Mouse (Mus musculus) liver, embryonic 15.5 days (tissue): Measurements from ENCODE around the gene St3gal3. TPM values are rescaled to one million over a fixed set of nuclear protein-coding genes. Genes with fewer than 3 reads are reported as not detected.

Source experiments
- ATAC-seq: fragments of 200-750 bp; cut with Nextera tagmentation; 2 replicates; pipeline ENCODE4 v1.8.0; 2017; ENCODE audit warnings: moderate number of reproducible peaks, mild to moderate bottlenecking, moderate library complexity; ENCODE audit not compliant: insufficient read depth
- H3K27ac ChIP-seq: fragments of 300-500 bp; sonication (generic); replicated peaks from 2 replicates; pipeline ENCODE4 v1.5.1; 2015; ENCODE audit warnings: mild to moderate bottlenecking, inconsistent platforms
- H3K27me3 ChIP-seq: fragments of 300-500 bp; sonication (generic); 2 replicates; pipeline ENCODE4 v1.6.1; 2015; ENCODE audit warnings: mild to moderate bottlenecking, inconsistent platforms
- H3K36me3 ChIP-seq: fragments of 300-500 bp; sonication (generic); replicated peaks from 2 replicates; pipeline ENCODE4 v1.6.1; 2015; ENCODE audit warnings: moderate library complexity, mild to moderate bottlenecking, inconsistent platforms
- H3K4me1 ChIP-seq: fragments of 300-500 bp; sonication (generic); replicated peaks from 2 replicates; pipeline ENCODE4 v1.6.1; 2015; ENCODE audit warnings: inconsistent platforms
- H3K4me2 ChIP-seq: fragments of 300-500 bp; sonication (generic); 2 replicates; pipeline ENCODE4 v1.6.1; 2015; ENCODE audit warnings: moderate library complexity, mild to moderate bottlenecking, inconsistent platforms
- H3K4me3 ChIP-seq: fragments of 300-500 bp; sonication (generic); replicated peaks from 2 replicates; pipeline ENCODE4 v1.5.1; 2015; ENCODE audit warnings: mild to moderate bottlenecking, inconsistent platforms
- H3K9ac ChIP-seq: fragments of 300-500 bp; sonication (generic); 2 replicates; pipeline ENCODE4 v1.6.1; 2015; ENCODE audit warnings: moderate library complexity, mild to moderate bottlenecking, inconsistent platforms
- H3K9me3 ChIP-seq: fragments of 300-500 bp; sonication (generic); replicated peaks from 2 replicates; pipeline ENCODE4 v1.6.1; 2016; ENCODE audit warnings: inconsistent platforms
- WGBS: fragments of 180-500 bp; shearing (Covaris S2); methylation state at CpG from one replicate; pipeline ENCODE4 v1.1.7; 2015; ENCODE audit warnings: mixed read lengths; ENCODE audit not compliant: insufficient replicate concordance; 5-methylcytosine and 5-hydroxymethylcytosine counted together
- polyA plus RNA-seq: library from polyadenylated mRNA; unstranded; fragments of >200 nt; fragmentation: Nextera tagmentation; extraction: Ambion mirVana; gene quantifications from 2 replicates; pipeline ENCODE4 v1.2.1, GENCODE M21; 2015

The St3gal3 gene
- polyA plus RNA-seq, 1 experiment from 2014 or later, result 2.0 TPM

DNA sequence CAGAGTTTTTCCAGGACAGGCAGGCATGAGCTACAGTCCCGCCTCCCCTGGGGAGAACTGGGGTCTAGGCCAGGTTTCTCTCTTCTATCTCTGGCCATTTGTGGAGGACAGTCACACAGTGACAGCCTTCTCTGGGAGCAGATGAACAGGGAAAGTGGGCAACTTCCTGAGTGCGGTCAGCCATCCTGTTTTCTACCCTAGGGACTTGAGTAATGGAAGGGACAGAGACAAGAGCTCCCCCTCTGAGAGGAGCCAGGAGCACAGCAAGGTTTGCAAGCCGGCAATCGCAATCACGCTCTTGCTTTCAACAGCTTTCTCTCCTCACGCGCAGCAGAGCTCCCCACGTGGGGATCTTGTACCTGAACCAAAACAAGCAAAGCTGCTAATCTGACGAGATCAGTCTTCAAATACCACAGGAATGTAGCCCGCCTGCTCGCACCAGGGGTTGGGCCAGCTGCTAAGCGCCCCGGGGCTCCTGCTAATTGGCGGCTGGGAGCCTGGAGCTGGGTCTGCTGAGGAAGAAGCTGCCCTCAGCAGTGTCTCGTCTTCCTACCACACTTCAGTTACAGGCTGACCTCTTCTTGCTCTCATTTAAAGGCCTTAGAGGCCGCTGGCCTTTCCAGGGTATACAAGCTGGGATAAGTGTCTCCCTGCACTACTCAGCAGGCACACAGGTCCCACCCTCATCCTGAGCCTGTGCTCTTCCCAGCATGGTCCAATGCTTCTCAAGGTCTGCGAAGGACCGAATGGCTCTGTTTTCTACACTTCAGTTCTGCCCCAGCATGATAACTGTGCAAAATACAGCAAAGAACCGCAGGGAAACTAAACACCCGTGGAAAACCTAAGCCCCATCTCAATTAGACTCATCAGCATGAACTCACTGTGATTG is 137.1 kb downstream of the St3gal3 start:
- H3K27ac ChIP-seq, result no peak overlapping the region
- no peak overlapping the region for H3K4me3 ChIP-seq
- no peak for ATAC-seq
- H3K36me3 ChIP-seq, result no peaks in the 10 kb centered on the region
- H3K4me2 ChIP-seq, result no peak overlapping the region
- peaks cover 26% of the 10 kb centered on the region for H3K4me1 ChIP-seq
- H3K27me3 ChIP-seq, result peaks cover 23% of the 10 kb centered on the region; the same call in 1 of the 2 replicates
- WGBS, result 23% methylated on average over 20 of the region's 20 CpGs
- no peaks in the 10 kb centered on the region for H3K9me3 ChIP-seq
- H3K9ac ChIP-seq, result no peak overlapping the region

DNA sequence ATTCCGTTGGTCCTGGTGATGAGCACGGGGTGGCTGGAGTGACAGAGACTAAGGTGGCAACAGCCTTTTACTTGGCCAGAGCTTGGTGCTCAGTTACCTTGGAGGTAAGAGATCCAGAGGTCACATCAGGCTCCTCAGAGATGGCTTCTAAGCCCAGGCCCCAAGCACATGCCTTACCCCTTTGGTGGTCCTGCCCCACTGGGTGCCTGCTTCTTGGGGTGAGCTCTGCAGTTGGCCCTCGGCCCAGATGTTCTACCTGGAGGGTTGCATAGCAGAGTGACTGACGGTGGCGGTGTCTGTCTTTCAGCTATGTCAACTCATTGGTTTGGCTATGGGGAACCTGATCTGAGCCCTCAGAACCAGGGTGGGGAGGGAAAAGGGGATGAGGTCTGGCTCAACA is 138.0 kb downstream of the St3gal3 start:
- H3K36me3 ChIP-seq, result no peaks in the 10 kb centered on the region
- H3K9ac ChIP-seq, result no peak overlapping the region
- peaks cover 23% of the 10 kb centered on the region; the same call in 1 of the 2 replicates for H3K27me3 ChIP-seq
- peaks cover 26% of the 10 kb centered on the region for H3K4me1 ChIP-seq
- H3K4me2 ChIP-seq, result no peak overlapping the region
- ATAC-seq, result no peak
- 68% methylated on average over 5 of the region's 5 CpGs for WGBS
- H3K27ac ChIP-seq, result no peak overlapping the region
- no peaks in the 10 kb centered on the region for H3K9me3 ChIP-seq
- H3K4me3 ChIP-seq, result no peak overlapping the region

- no peak overlapping the region for H3K4me2 ChIP-seq
- no peak for ATAC-seq
- no peak overlapping the region for H3K27ac ChIP-seq
- no peak overlapping the region for H3K4me3 ChIP-seq
- H3K4me1 ChIP-seq, result peaks cover 22% of the 10 kb centered on the region
- H3K27me3 ChIP-seq, result peaks cover 23% of the 10 kb centered on the region; the same call in 1 of the 2 replicates
- no peaks in the 10 kb centered on the region for H3K9me3 ChIP-seq
- H3K9ac ChIP-seq, result no peak overlapping the region
- WGBS, result 56% methylated on average over 1 of the region's 1 CpGs
- H3K36me3 ChIP-seq, result no peaks in the 10 kb centered on the region
These were observed 139.3 kb downstream of the St3gal3 start for GRCm38 (mm10) chr4:117995461-117995860.

- ATAC-seq, result no peak
- H3K36me3 ChIP-seq, result no peaks in the 10 kb centered on the region
- H3K27ac ChIP-seq, result no peak overlapping the region
- H3K27me3 ChIP-seq, result peaks cover 18% of the 10 kb centered on the region; the same call in 1 of the 2 replicates
- no peak overlapping the region for H3K9ac ChIP-seq
- peaks cover 21% of the 10 kb centered on the region for H3K4me1 ChIP-seq
- no peak overlapping the region for H3K4me3 ChIP-seq
- 76% methylated on average over 2 of the region's 2 CpGs for WGBS
- H3K4me2 ChIP-seq, result no peak overlapping the region
- H3K9me3 ChIP-seq, result no peaks in the 10 kb centered on the region
These were observed 141.3 kb downstream of the St3gal3 start for GRCm38 (mm10) chr4:117993421-117993820.

GRCm38 (mm10) chr4:117992872-117993271 is 141.8 kb downstream of the St3gal3 start:
- 69% methylated on average over 7 of the region's 7 CpGs for WGBS
- peaks cover 17% of the 10 kb centered on the region for H3K4me1 ChIP-seq
- ATAC-seq, result no peak
- no peak overlapping the region for H3K4me2 ChIP-seq
- H3K9me3 ChIP-seq, result no peaks in the 10 kb centered on the region
- no peaks in the 10 kb centered on the region for H3K36me3 ChIP-seq
- no peak overlapping the region for H3K27ac ChIP-seq
- no peak overlapping the region for H3K4me3 ChIP-seq
- no peak overlapping the region for H3K9ac ChIP-seq
- H3K27me3 ChIP-seq, result peaks cover 13% of the 10 kb centered on the region; the same call in 1 of the 2 replicates

DNA sequence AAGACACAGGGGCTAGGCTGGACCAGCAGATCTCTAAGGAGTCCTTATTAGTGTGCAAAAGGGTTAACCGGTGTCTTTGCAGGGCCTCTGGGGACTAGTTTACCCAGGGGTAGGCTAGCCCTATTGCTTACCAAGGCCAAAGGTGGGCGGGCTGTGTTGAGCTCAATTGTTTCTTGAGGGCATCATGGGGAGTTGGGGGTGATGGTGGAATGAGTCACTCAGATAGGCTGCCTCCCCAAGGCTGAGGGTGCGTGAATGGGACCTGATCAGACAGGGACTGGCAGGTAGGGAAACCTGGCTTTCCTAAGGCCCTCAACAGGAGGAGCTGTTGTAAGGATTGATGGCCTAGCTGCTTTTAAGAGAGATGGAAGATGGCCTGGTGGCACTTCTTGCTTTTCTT is 142.7 kb downstream of the St3gal3 start:
- WGBS, result 82% methylated on average over 3 of the region's 3 CpGs
- H3K27ac ChIP-seq, result no peak overlapping the region
- no peak overlapping the region for H3K4me2 ChIP-seq
- H3K27me3 ChIP-seq, result 0 out of 2 replicates have a peak, but pooled peaks cover 5% of the 10 kb centered on the region
- no peaks in the 10 kb centered on the region for H3K36me3 ChIP-seq
- H3K9me3 ChIP-seq, result no peaks in the 10 kb centered on the region
- no peak for ATAC-seq
- peaks cover 9% of the 10 kb centered on the region for H3K4me1 ChIP-seq
- H3K4me3 ChIP-seq, result no peak overlapping the region
- H3K9ac ChIP-seq, result no peak overlapping the region

DNA sequence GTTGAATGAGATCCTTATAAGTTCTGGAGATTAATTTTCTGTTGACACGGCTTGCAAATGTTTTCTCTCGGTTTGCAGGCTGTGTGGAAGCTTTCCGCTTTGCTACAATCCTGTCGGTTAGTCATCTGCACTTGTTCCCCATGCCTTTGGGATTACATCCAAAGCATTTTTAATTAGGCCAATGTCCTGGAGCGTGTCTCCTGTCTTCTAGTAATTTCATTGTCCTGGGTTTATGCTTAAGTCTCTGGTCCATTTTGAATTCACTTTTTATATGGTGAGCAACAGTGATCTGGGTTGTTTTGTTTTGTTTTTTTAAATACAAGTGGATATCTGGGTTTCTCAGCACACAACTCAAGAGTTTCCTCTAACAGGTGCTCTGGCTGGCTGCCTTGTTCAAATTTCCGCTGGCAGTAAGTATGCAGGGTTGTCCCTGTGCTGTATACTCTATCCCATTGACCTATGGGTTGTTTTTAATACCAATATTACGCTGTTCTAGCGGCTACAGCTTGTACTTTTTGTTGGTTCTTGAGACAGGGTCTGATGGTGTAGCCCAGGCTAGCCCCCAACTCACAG is 143.6 kb downstream of the St3gal3 start:
- H3K27me3 ChIP-seq, result no peaks in the 10 kb centered on the region
- H3K4me1 ChIP-seq, result peaks cover 5% of the 10 kb centered on the region; the same call in 1 of the 2 replicates
- H3K4me2 ChIP-seq, result no peak overlapping the region
- no peak overlapping the region for H3K27ac ChIP-seq
- H3K36me3 ChIP-seq, result no peaks in the 10 kb centered on the region
- H3K9me3 ChIP-seq, result no peaks in the 10 kb centered on the region
- no peak overlapping the region for H3K4me3 ChIP-seq
- no peak for ATAC-seq
- no peak overlapping the region for H3K9ac ChIP-seq
- 72% methylated on average over 8 of the region's 8 CpGs for WGBS

GRCm38 (mm10) chr4:117990571-117990970 is 144.1 kb downstream of the St3gal3 start:
- Histone ChIP-seq H3K4me3 (no peak overlapping the region), H3K27ac (no peak overlapping the region), H3K4me2 (no peak overlapping the region), H3K27me3 (no peaks in the 10 kb centered on the region), H3K9me3 (no peaks in the 10 kb centered on the region), H3K4me1 (peaks cover 5% of the 10 kb centered on the region; the same call in 1 of the 2 replicates), H3K9ac (no peak overlapping the region), H3K36me3 (no peaks in the 10 kb centered on the region)
- 54% methylated on average over 3 of the region's 3 CpGs for WGBS
- no peak for ATAC-seq

DNA sequence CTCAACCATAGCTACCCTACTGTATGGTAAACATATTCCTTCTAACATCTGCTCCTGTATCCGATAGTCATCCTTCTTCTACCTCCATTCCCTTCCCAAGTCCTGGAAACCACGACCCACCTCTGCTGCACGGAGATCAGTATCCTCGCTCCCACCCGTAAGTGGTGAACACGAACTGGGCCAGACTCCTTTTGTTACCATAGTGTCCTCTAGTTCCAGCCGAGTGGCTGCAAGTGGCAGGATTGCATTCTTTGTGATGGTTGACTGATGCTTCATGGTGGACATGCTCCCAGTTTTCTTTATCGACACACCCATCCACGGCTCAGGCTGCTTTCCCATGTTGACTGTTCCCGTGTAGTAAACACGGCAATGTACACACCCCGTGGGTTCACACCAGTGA is 144.9 kb downstream of the St3gal3 start:
- H3K4me1 ChIP-seq, result peaks cover 5% of the 10 kb centered on the region; the same call in 1 of the 2 replicates
- H3K4me2 ChIP-seq, result no peak overlapping the region
- WGBS, result 79% methylated on average over 12 of the region's 12 CpGs
- no peaks in the 10 kb centered on the region for H3K36me3 ChIP-seq
- no peak overlapping the region for H3K27ac ChIP-seq
- H3K9me3 ChIP-seq, result no peaks in the 10 kb centered on the region
- H3K27me3 ChIP-seq, result no peaks in the 10 kb centered on the region
- H3K4me3 ChIP-seq, result no peak overlapping the region
- H3K9ac ChIP-seq, result no peak overlapping the region
- ATAC-seq, result no peak

DNA sequence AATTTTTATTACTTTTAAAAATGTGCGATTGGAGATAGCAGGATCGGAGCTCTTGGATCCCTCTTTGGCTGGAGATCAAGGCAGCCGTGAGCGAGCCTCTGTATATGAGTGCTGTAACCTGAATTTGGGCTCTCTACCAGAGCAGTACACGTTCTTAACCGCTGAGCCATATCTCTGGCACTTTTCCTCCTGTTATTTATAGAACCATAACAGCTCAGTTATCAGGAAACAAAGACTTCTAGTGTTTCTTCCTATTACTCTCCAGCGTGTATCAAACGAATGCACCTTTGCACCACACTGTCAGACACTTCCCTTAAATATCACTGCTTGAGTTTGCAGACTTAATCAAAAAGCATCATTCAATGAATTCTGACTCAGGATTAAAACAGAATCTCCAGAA is 147.9 kb downstream of the St3gal3 start:
- WGBS, result 21% methylated on average over 8 of the region's 8 CpGs
- H3K4me1 ChIP-seq, result no peaks in the 10 kb centered on the region
- no peak overlapping the region for H3K27ac ChIP-seq

DNA sequence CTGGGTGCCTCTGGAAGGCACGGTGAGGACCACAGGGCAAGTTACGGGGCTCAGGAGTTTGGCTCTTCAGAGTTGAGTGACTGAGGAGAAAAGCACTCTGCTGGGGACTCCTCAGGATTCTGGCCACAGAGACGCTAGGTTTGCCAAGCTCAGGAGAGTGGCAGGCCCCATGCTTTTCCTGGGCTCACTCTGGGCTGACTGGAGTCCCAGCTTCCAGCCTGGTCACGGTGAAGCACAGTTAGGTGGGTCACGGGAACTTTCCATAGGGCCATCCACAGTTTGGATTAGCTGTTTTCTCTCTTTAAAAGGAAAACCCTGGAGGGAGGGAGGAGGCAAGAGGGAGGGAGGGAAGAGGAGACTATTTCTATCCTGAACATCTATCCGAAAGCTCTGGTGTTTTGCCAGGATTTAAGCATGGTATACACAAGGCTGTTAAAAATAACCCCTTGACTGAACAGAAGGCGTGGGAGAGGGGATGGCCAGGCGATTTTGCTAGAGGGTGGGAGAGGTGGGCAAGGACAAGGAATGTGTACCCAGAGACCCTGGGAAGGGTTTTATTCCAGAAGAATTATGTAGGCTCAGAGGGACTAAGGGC is 149.6 kb downstream of the St3gal3 start:
- no peak for ATAC-seq
- no peak overlapping the region for H3K4me2 ChIP-seq
- no peaks in the 10 kb centered on the region for H3K9me3 ChIP-seq
- H3K9ac ChIP-seq, result no peak overlapping the region
- H3K4me3 ChIP-seq, result no peak overlapping the region
- WGBS, result 70% methylated on average over 8 of the region's 8 CpGs
- no peak overlapping the region for H3K27ac ChIP-seq
- H3K36me3 ChIP-seq, result no peaks in the 10 kb centered on the region
- peaks cover 1% of the 10 kb centered on the region; the same call in 1 of the 2 replicates for H3K4me1 ChIP-seq
- H3K27me3 ChIP-seq, result no peaks in the 10 kb centered on the region

More for the DNA sequence above, 147.9 kb downstream of the St3gal3 start:
- no peaks in the 10 kb centered on the region for H3K27me3 ChIP-seq
- no peaks in the 10 kb centered on the region for H3K9me3 ChIP-seq
- ATAC-seq, result no peak
- no peaks in the 10 kb centered on the region for H3K36me3 ChIP-seq
- H3K4me3 ChIP-seq, result no peak overlapping the region
- no peak overlapping the region for H3K9ac ChIP-seq
- H3K4me2 ChIP-seq, result no peak overlapping the region
